Mouse (Mus musculus) embryonic facial prominence, embryonic 12.5 days (tissue): ENCODE results near the gene Hoxc8. TPM values are rescaled to one million over a fixed set of nuclear protein-coding genes. Genes with fewer than 3 reads are reported as not detected.

Source experiments
- ATAC-seq: fragments of 200-750 bp; cut with Nextera tagmentation; 2 replicates; pipeline ENCODE4 v1.8.0; 2017; ENCODE audit not compliant: insufficient number of reproducible peaks, insufficient read depth, low FRiP score, low TSS enrichment
- H3K27ac ChIP-seq: fragments of 300-500 bp; sonication (generic); 2 replicates; pipeline ENCODE4 v1.5.1; 2016; ENCODE audit warnings: mild to moderate bottlenecking
- H3K27me3 ChIP-seq: fragments of 300-500 bp; sonication (generic); 2 replicates; pipeline ENCODE4 v1.6.1; 2016; ENCODE audit warnings: mild to moderate bottlenecking, moderate library complexity
- H3K36me3 ChIP-seq: fragments of 300-500 bp; sonication (generic); 2 replicates; pipeline ENCODE4 v1.6.1; 2016; ENCODE audit warnings: mild to moderate bottlenecking
- H3K4me1 ChIP-seq: fragments of 300-500 bp; sonication (generic); 2 replicates; pipeline ENCODE4 v1.6.1; 2016
- H3K4me2 ChIP-seq: fragments of 300-500 bp; sonication (generic); replicated peaks from 2 replicates; pipeline ENCODE4 v1.6.1; 2016; ENCODE audit warnings: mild to moderate bottlenecking, moderate library complexity
- H3K4me3 ChIP-seq: fragments of 300-500 bp; sonication (generic); 2 replicates; pipeline ENCODE4 v1.5.1; 2016; ENCODE audit warnings: mild to moderate bottlenecking
- H3K9ac ChIP-seq: fragments of 300-500 bp; sonication (generic); 2 replicates; pipeline ENCODE4 v1.6.1; 2016; ENCODE audit warnings: mild to moderate bottlenecking, moderate library complexity
- H3K9me3 ChIP-seq: fragments of 300-500 bp; sonication (generic); 2 replicates; pipeline ENCODE4 v1.6.1; 2016; ENCODE audit warnings: mild to moderate bottlenecking, moderate library complexity
- WGBS: fragments of 180-500 bp; shearing (Covaris S2); methylation state at CpG from one replicate; pipeline ENCODE4 v1.1.7; 2016; 5-methylcytosine and 5-hydroxymethylcytosine counted together
- polyA plus RNA-seq: library from polyadenylated mRNA; unstranded; fragments of >200 nt; fragmentation: Nextera tagmentation; extraction: Ambion mirVana; gene quantifications from 2 replicates; pipeline ENCODE4 v1.2.1, GENCODE M21; 2016

The Hoxc8 gene
- polyA plus RNA-seq, 1 experiment from 2014 or later = not detected

DNA sequence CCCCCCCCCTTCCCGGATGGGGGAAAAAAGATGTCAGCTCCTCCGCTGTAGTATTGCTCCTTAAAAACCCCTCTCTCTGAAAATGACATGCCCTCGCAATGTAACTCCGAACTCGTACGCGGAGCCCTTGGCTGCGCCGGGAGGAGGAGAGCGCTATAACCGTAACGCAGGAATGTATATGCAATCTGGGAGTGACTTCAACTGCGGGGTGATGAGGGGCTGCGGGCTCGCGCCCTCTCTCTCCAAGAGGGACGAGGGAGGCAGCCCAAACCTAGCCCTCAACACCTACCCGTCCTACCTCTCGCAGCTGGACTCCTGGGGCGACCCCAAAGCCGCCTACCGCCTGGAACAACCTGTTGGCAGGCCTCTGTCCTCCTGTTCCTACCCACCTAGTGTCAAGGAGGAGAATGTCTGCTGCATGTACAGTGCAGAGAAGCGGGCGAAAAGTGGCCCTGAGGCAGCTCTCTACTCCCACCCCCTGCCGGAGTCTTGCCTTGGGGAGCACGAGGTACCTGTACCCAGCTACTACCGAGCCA is 23.6 kb upstream of the Hoxc8 start, which contains the start of gene Hoxc10:
Gene Hoxc10, plus strand, starts transcription at position 21 of the 536 bp plus-strand sequence.
- no peaks in the 10 kb centered on the region for H3K36me3 ChIP-seq
- no peak within 1 kb of the TSS for H3K9ac ChIP-seq
- H3K4me3 ChIP-seq = no peak within 1 kb of the TSS
- H3K27me3 ChIP-seq = peaks cover 94% of the 10 kb centered on the region
- no peak within 1 kb of the TSS for H3K27ac ChIP-seq
- H3K4me2 ChIP-seq = peak within 1 kb of the TSS; percentile 21
- peak; percentile 41; the same call in 1 of the 2 replicates for ATAC-seq
- H3K9me3 ChIP-seq = no peaks in the 10 kb centered on the region
- WGBS = 1% methylated on average over 27 of the region's 27 CpGs
- 0 out of 2 replicates have a peak, but pooled peaks cover 4% of the 10 kb centered on the region for H3K4me1 ChIP-seq

DNA sequence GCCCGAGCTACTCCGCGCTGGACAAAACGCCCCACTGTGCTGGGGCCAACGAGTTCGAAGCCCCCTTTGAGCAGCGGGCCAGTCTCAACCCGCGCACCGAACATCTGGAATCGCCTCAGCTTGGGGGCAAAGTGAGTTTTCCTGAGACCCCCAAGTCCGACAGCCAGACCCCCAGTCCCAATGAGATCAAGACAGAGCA is 23.2 kb upstream of the Hoxc8 start, which contains the start of gene Hoxc5:
Gene Hoxc5, plus strand, starts transcription at position 132 of the 199 bp plus-strand sequence.
- Histone ChIP-seq H3K4me3 (no peak within 1 kb of the TSS), H3K27ac (no peak within 1 kb of the TSS), H3K4me2 (peak within 1 kb of the TSS; percentile 21), H3K4me1 (0 out of 2 replicates have a peak, but pooled peaks cover 4% of the 10 kb centered on the region), H3K36me3 (no peaks in the 10 kb centered on the region), H3K9me3 (no peaks in the 10 kb centered on the region), H3K27me3 (peaks cover 96% of the 10 kb centered on the region), H3K9ac (no peak within 1 kb of the TSS)
- ATAC-seq = no peak; the same call in 1 of the 2 replicates
- WGBS = 1% methylated on average over 12 of the region's 12 CpGs

DNA sequence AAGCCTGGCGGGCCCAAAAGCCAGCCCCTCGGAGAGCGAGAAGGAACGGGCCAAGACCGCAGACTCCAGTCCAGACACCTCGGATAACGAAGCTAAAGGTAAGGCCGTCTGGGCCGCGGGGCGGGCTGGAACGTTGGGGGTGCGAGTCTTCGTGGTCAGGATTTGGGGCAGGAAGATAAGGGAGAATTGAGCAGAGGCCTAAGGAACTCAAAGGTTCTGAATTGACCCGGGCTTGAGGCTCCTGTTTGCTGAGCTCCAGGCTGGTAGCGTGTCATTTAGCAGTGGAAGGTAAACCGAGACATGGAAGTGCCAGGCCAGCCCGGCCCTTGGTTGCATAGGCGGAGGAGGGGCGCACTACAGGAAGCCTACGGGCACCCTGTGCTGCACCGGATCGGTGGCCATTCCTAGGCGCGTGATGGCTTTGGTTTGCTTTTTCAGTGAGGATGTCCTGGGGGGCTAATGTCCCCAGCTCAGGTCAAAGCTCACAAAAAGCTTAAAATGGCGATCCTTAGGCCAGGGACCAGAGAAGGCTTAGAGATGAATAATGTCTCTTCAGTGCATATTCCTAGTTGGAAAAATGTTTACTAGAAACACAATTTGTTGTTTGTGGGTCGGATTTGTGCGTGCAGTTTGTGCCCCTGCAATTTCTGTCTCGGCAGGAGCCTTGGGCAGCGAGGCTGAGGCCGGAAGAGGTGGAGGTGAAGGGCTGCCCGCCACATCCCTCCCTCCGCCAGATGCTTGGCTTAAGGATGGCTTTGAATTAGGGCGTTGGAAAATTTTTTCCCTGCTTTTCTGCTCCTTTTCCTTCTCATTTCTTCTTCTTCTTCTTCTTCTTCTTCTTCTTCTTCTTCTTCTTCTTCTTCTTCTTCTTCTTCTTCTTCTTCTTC is 22.7 kb upstream of the Hoxc8 start:
- ATAC-seq = no peak
- no peak overlapping the region for H3K27ac ChIP-seq
- no peak overlapping the region for H3K4me2 ChIP-seq
- 4% methylated on average over 34 of the region's 34 CpGs for WGBS
- H3K36me3 ChIP-seq = no peaks in the 10 kb centered on the region
- H3K27me3 ChIP-seq = peaks cover 96% of the 10 kb centered on the region
- H3K4me3 ChIP-seq = no peak overlapping the region
- no peaks in the 10 kb centered on the region for H3K9me3 ChIP-seq
- no peak overlapping the region for H3K9ac ChIP-seq
- H3K4me1 ChIP-seq = 0 out of 2 replicates have a peak, but pooled peaks cover 4% of the 10 kb centered on the region

DNA sequence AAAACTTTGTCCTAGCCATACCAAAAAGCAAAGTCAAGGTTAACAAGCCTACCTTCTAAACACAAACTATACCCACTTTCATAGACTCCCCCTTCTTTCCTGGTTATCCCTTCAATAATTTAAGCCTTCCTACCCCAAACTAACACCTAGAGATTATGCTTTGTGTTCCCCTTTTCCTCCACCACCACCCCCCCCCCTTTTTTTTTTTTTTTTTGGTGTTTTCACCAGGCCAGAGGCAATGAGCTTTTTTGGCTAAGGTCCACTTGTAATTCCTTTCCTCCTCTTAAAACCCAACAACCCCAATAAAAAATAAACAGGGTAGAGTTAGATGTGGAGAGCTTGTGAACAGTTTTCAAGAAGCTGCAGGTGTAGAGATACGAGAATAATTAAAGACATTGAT is 21.1 kb upstream of the Hoxc8 start:
- Histone ChIP-seq H3K4me1 (0 out of 2 replicates have a peak, but pooled peaks cover 4% of the 10 kb centered on the region), H3K4me2 (no peak overlapping the region), H3K36me3 (no peaks in the 10 kb centered on the region), H3K9me3 (no peaks in the 10 kb centered on the region), H3K9ac (no peak overlapping the region), H3K27ac (no peak overlapping the region), H3K4me3 (no peak overlapping the region), H3K27me3 (peaks cover 97% of the 10 kb centered on the region)
- no peak for ATAC-seq
- WGBS = 37% methylated on average over 1 of the region's 1 CpGs

DNA sequence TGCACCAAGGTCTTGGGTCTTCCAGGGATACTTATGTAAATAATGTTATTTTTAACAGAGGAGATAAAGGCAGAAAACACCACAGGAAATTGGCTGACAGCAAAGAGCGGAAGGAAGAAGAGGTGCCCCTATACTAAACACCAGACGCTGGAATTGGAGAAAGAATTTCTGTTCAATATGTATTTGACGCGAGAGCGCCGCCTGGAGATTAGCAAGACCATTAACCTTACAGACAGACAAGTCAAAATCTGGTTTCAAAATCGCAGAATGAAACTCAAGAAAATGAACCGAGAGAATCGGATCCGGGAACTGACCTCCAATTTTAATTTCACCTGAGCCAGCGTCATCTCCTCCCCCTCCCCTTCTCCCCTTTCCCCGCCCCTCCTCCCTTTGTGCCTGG is 19.7 kb upstream of the Hoxc8 start:
- 1% methylated on average over 12 of the region's 12 CpGs for WGBS
- ATAC-seq = no peak

DNA sequence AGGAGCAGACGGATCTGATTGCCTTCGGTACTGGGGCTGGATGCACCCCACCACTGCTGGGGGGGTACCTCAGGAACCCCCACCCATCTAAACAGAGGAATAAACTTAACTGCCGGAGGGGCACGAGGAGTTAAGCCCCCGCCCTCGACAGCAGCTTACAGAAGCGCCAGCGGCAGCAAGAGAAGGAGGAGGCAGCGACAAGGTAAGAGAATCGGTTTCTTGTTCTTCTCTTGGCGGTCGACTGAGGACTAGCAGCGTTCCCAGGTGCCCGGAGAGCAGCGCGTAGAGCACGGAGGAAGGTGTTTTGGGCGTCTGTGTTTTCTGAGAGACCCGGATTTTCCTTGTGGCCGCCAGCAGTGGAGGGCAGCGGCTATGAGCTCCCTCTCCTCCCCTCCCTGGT is 18.2 kb upstream of the Hoxc8 start:
- WGBS = under 1% methylated on average over 21 of the region's 21 CpGs
- ATAC-seq = no peak
- Histone ChIP-seq H3K4me2 (no peak overlapping the region), H3K9me3 (no peaks in the 10 kb centered on the region), H3K27me3 (peaks cover 97% of the 10 kb centered on the region), H3K4me1 (no peaks in the 10 kb centered on the region), H3K4me3 (no peak overlapping the region), H3K9ac (no peak overlapping the region), H3K36me3 (no peaks in the 10 kb centered on the region), H3K27ac (no peak overlapping the region)

More for the DNA sequence above, 19.7 kb upstream of the Hoxc8 start:
- H3K36me3 ChIP-seq = no peaks in the 10 kb centered on the region
- H3K27ac ChIP-seq = no peak overlapping the region
- H3K9me3 ChIP-seq = no peaks in the 10 kb centered on the region
- H3K27me3 ChIP-seq = peaks cover 97% of the 10 kb centered on the region
- H3K9ac ChIP-seq = no peak overlapping the region
- no peak overlapping the region for H3K4me3 ChIP-seq
- no peak overlapping the region for H3K4me2 ChIP-seq
- 0 out of 2 replicates have a peak, but pooled peaks cover 4% of the 10 kb centered on the region for H3K4me1 ChIP-seq

DNA sequence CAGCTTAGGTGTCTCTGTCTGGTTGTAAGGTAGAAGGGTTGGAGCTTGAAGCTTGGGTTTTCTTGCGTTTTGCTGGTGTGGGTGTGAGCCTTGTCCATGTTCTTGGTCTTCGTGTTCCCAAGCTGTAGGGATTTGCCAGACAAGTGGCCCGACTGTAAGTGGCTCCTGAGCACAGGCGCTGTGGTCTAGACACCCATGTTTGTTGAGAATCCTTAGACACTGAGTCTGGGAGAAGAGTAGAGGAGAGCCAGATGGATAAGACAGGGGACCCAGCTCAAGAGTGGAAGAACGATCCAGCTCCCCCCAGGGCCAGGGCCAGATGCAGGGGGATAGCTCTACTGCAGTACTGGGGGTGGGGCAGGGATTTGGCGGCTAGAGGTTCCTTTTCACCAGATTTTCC is 17.7 kb upstream of the Hoxc8 start:
- Histone ChIP-seq H3K36me3 (no peaks in the 10 kb centered on the region), H3K4me1 (no peaks in the 10 kb centered on the region), H3K4me2 (no peak overlapping the region), H3K9me3 (no peaks in the 10 kb centered on the region), H3K27me3 (peaks cover 97% of the 10 kb centered on the region), H3K4me3 (no peak overlapping the region), H3K27ac (no peak overlapping the region), H3K9ac (no peak overlapping the region)
- no peak for ATAC-seq
- 3% methylated on average over 6 of the region's 6 CpGs for WGBS

DNA sequence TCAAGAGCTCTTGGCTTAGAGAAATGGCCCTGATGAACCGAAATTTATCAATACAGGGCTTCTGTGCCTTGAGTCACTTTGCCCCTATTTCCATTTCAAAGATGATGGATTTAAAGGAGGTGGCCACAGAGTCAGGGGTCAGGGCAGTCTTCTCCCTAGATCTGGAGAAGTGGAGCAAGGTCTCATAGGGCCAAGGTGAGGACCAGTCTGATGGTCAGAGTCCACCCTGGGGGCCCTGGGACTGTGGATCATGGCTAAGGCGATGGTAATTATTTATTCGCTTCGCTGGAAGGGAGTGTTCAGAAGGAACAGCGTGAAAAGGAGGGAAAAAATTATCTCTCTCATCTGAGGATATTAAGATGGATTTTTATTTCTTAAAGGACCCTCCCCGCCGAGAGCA is 15.4 kb upstream of the Hoxc8 start:
- ATAC-seq = no peak
- no peaks in the 10 kb centered on the region for H3K36me3 ChIP-seq
- no peak overlapping the region for H3K27ac ChIP-seq
- no peaks in the 10 kb centered on the region for H3K9me3 ChIP-seq
- H3K4me1 ChIP-seq = no peaks in the 10 kb centered on the region
- H3K4me3 ChIP-seq = no peak overlapping the region
- no peak overlapping the region for H3K9ac ChIP-seq
- H3K27me3 ChIP-seq = peaks cover 99% of the 10 kb centered on the region
- 5% methylated on average over 7 of the region's 7 CpGs for WGBS
- no peak overlapping the region for H3K4me2 ChIP-seq

DNA sequence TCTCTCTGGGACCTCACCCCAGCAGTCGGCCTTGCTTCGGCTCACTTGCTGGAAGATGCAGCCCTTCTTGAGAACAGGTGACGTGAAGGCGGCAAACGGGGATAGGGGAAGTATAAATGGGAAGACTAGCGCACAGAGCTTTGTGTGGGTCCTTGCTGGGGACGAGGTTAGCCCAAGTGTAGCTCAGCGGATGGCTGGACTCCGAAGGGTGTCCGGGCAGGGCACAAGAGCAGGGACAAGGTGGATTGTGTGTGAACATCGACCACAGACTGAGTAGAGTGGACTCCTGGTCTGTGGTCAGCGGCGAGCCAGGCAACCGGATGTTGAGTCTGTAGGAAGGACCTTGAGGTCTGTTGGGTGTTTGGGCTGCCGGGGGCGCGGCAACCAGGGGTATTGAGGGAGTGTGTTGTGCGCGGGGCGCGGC is 14.7 kb upstream of the Hoxc8 start:
- Histone ChIP-seq H3K36me3 (no peaks in the 10 kb centered on the region), H3K4me3 (no peak overlapping the region), H3K27ac (no peak overlapping the region), H3K4me2 (no peak overlapping the region), H3K9me3 (no peaks in the 10 kb centered on the region), H3K4me1 (no peaks in the 10 kb centered on the region), H3K9ac (no peak overlapping the region), H3K27me3 (peaks cover 99% of the 10 kb centered on the region)
- no peak for ATAC-seq
- WGBS = 1% methylated on average over 21 of the region's 21 CpGs

DNA sequence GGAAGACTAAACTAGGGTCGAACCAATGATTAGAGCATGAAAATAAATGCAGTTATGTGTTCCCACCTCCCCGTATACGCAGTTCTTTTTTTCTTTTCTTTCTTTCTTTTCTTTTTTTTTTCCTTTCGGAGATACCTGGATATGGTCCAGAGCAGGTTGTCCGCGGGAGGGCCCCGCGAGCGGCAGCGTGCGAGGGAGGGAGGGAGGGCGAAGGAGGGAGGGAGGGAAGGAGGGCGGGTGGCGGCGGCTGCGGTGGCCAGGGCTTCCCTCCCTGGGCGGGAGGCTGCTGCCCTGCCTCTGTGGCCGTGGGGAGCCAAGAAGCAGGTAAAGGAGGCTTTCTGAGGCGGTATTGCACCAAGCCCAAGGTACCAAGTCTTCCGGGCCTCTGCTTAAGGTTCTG is 14.2 kb upstream of the Hoxc8 start, which contains the start of gene Hoxc9:
Gene Hoxc9, plus strand, starts transcription at position 269 of the 400 bp plus-strand sequence.
- Histone ChIP-seq H3K4me1 (no peaks in the 10 kb centered on the region), H3K9me3 (no peaks in the 10 kb centered on the region), H3K4me2 (no peak within 1 kb of the TSS), H3K9ac (no peak within 1 kb of the TSS), H3K36me3 (no peaks in the 10 kb centered on the region), H3K4me3 (0 out of 2 replicates have a peak within 1 kb of the TSS, but pooled peaks have one; percentile 6), H3K27me3 (peaks cover 99% of the 10 kb centered on the region), H3K27ac (no peak within 1 kb of the TSS)
- no peak for ATAC-seq
- 0% methylated on average over 8 of the region's 20 CpGs for WGBS

DNA sequence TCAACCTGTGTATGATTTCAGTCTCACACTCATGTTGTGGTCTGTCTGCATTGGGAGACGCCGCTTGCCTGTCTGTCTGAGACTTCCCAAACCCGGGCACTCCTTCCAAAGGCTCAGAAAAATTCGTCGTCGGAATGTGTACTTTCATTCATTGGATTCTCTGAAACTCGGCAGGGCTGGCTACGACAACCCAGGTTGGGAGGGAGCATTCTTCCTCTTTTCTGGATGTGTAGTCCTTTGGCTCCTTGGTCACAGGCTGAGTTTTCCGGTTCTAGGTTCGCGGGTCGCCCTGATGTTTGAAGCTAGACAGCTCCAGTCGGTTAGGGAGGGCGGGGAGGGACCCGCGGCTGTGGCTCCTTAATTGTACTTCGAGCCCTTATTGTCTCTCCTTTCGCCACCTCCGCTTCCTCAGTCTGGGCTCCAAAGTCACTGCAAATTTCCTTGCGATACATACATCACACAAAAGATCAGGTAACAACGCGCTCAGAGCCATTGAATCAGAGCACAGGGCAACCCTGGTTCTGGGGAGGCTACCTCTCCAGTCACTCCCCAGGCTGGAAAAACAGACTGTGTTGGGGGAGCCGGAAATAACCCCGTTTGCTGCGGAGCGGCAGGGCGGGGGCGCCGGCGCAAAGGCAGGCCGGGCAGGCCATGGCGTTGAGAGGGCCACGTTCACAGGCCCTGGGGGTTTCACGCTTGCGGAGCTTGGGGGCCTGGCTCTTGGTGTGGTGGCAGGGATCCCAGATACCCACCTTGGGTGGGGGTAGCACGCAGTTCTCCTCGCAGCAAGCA is 13.6 kb upstream of the Hoxc8 start:
- Histone ChIP-seq H3K27ac (no peak overlapping the region), H3K9me3 (no peaks in the 10 kb centered on the region), H3K9ac (no peak overlapping the region), H3K36me3 (no peaks in the 10 kb centered on the region), H3K4me2 (no peak overlapping the region), H3K27me3 (peaks cover 100% of the 10 kb centered on the region), H3K4me3 (0 out of 2 replicates have a peak overlapping the region, but pooled peaks have one; percentile 6), H3K4me1 (0 out of 2 replicates have a peak, but pooled peaks cover 1% of the 10 kb centered on the region)
- ATAC-seq = no peak
- 2% methylated on average over 37 of the region's 37 CpGs for WGBS
